Comparison of ENCODE assay signal across 11 mouse cellular contexts in the genomic region with DNA sequence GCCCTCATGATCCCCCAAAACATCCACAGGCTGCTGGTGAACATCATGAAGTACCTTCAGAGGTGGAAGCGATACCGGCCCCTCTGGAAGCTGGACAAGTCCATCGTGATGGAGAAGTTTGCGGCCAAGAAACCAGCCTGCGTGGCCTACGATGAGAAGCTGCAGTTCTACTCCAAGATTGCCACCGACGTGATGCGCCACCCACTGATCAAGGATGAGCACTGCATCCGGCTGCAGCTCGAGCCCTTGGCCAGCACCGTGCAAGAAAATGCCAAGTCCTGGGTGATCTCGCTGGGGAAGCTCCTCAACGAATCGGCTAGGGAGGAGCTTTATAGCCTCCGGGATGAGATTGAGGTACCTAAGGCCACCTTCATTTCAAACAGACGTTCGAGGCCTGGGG. TPM values are rescaled to one million over a fixed set of nuclear protein-coding genes. Genes with fewer than 3 reads are reported as not detected.
DNase-seq lines count a peak whose midpoint lies in the region; ATAC-seq and TF ChIP-seq lines count a peak whose summit lies in the region.
"Had no signal": no experiment of that assay in that cellular context is flagged by ENCODE, and none has a peak within 500 bp of the region (broad histone marks: within the 10 kb centered on the region; RNA-seq: fewer than 3 reads in every experiment).

No protein-coding gene starts in this region.

- H3K27me3 ChIP-seq in thymus, adult 2 months (ENCODE audit: control insufficient read depth, insufficient read depth, low read length), result no peaks in the 10 kb centered on the region
- H3K27me3 ChIP-seq: embryonic facial prominence, embryonic 12.5 days; hindbrain, embryonic 12.5 days; lung, embryonic 15.5 days had no signal

- TF ChIP-seq CTCF in thymus, adult 2 months (IDR thresholded peaks at IDR 0.05; ENCODE audit: borderline replicate concordance, control insufficient read depth, extremely low read depth, insufficient read depth, low read length, poor library complexity), result peak; percentile 70; the same call in 1 of the 2 replicates

- no peak for TF ChIP-seq POLR2A in thymus, adult 2 months (IDR thresholded peaks at IDR 0.05; ENCODE audit: control insufficient read depth, extremely low read depth, insufficient read depth, low read length, poor library complexity)

- 60% methylated on average over 18 of the region's 18 CpGs for WGBS in thymus, adult 2 months

- H3K36me3 ChIP-seq in thymus, adult 2 months (ENCODE audit: control insufficient read depth, insufficient read depth, low read length), result no peaks in the 10 kb centered on the region
- H3K36me3 ChIP-seq: embryonic facial prominence, embryonic 12.5 days; hindbrain, embryonic 12.5 days; lung, embryonic 15.5 days had no signal

- ATAC-seq in CD4-positive, CD25-positive, alpha-beta regulatory T cell, adult 4 months, result no peak

- H3K4me1 ChIP-seq in thymus, adult 2 months (replicated peaks; ENCODE audit: control insufficient read depth, insufficient read depth, low read length), result no peaks in the 10 kb centered on the region
- H3K4me1 ChIP-seq: embryonic facial prominence, embryonic 12.5 days; hindbrain, embryonic 12.5 days; lung, embryonic 15.5 days had no signal

- peak; percentile 45 for DNase-seq in CD4-positive, CD25-positive, alpha-beta regulatory T cell, adult 2 months (ENCODE audit: low read depth, low spot score)
- DNase-seq in kidney, postnatal 10 days, result peak; percentile 30
- no peak for DNase-seq in kidney, adult 18-20 months
- DNase-seq in thymus, adult 2 months, result peak; percentile 41
- DNase-seq in thymus, adult 18-20 months, result no peak
- no peak for DNase-seq in spleen, adult 12 weeks (ENCODE audit: low spot score)
- DNase-seq in right cerebral cortex, postnatal 14 days, result no peak

- no peak overlapping the region for H3K4me3 ChIP-seq in thymus, adult 2 months (ENCODE audit: control insufficient read depth, insufficient read depth, low read length)
- H3K4me3 ChIP-seq: embryonic facial prominence, embryonic 12.5 days; hindbrain, embryonic 12.5 days; lung, embryonic 15.5 days had no signal

- H3K27ac ChIP-seq in thymus, adult 2 months (ENCODE audit: control insufficient read depth, insufficient read depth, low read length), result no peak overlapping the region
- H3K27ac ChIP-seq: embryonic facial prominence, embryonic 12.5 days; hindbrain, embryonic 12.5 days; lung, embryonic 15.5 days had no signal

RNA-seq across cellular contexts. Expression of gene Dnah10, which starts 36.1 kb away (rescaled TPM):
- polyA plus RNA-seq in CD4-positive, CD25-positive, alpha-beta regulatory T cell, adult 4 months (2017; shearing (Covaris generic)), result under 1 TPM in 1 of 2 experiments, not detected in 1; 0.10 TPM
- 0.31 and 0.38 TPM in 2 replicates for polyA plus RNA-seq in thymus, adult 2 months (2012; rRNA removed)

Comparison
In these comparisons a context has a peak if more than half of its experiments do, and no peak if none do; other contexts are left out.
1. DNase-seq: peak in CD4-positive, CD25-positive, alpha-beta regulatory T cell, adult 2 months (single experiment), kidney, postnatal 10 days (single experiment) and thymus, adult 2 months (single experiment); none in kidney, adult 18-20 months (single experiment), thymus, adult 18-20 months (0 of 2), spleen, adult 12 weeks (single experiment) and right cerebral cortex, postnatal 14 days (single experiment).